Mouse (Mus musculus): ENCODE measurements around the gene AU018091.
"Not testable (repeated sequence)": the region's sequence is repeated elsewhere in the genome, so short reads cannot be mapped to it uniquely, and the experiment has no call there.

The AU018091 gene

GRCm38 (mm10) chr7:3168925-3169324 lies at the start of gene AU018091:
AU018091 (minus strand) TSS chr7:3169203.
- no peak for DNase-seq (ENCODE audit: low spot score)

DNA sequence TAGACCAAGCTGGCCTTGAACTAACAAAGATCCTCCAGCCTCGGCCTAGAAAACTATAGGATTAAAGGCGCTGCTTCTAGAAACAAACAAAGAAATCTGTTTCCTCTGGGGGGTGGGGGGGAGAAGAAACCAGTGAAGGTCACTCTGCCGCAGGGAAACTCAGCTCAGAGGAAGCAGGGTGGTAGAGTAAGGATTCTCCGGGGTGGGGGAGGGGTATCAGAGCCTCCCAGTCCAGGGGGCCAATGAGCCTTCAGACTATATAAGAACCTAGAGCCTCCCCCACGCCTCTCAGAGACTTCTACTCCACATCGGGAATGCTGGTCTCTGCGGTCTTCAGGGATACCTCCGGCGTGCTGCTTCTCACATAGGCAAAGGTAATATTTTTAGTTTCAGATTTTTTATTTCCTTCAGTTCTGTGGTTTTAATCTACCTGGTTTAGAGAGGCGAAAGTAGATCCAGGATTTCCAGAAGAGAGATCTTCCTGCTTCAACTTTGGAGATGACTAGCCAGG lies 48.6 kb upstream of the AU018091 start:
- no peak for DNase-seq (ENCODE audit: low spot score)

GRCm38 (mm10) chr7:3216331-3216730 lies 47.3 kb upstream of the AU018091 start:
- no peak for DNase-seq (ENCODE audit: low spot score)

GRCm38 (mm10) chr7:3213557-3213956 lies 44.6 kb upstream of the AU018091 start:
- DNase-seq (ENCODE audit: low spot score), result no peak

- DNase-seq (ENCODE audit: low spot score), result no peak
Measured at GRCm38 (mm10) chr7:3213156-3213555, 44.2 kb upstream of the AU018091 start.

- no peak for DNase-seq (ENCODE audit: low spot score)
Measured at GRCm38 (mm10) chr7:3212002-3212790, 43.2 kb upstream of the AU018091 start.

DNA sequence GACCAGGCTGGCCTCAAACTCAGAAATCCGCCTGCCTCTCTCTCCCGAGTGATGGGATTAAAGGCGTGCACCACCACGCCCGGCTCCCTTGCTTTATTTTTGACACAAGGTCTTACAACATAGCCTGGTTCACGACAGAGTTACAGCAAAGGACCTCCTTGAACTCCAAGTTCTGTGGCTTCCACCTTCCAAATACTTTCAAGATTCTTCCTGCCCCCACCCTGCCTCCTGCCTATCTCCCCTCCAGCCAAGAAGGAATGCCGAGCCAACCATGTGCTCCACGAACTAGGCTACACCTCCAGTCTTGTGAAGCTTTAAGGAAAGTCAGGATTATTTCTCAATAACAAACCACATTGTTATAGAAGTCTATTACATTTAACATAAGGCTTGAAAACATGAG lies 42.5 kb upstream of the AU018091 start:
- no peak for DNase-seq (ENCODE audit: low spot score)

- DNase-seq (ENCODE audit: low spot score), result no peak
Measured at GRCm38 (mm10) chr7:3210605-3211004, 41.6 kb upstream of the AU018091 start.

DNA sequence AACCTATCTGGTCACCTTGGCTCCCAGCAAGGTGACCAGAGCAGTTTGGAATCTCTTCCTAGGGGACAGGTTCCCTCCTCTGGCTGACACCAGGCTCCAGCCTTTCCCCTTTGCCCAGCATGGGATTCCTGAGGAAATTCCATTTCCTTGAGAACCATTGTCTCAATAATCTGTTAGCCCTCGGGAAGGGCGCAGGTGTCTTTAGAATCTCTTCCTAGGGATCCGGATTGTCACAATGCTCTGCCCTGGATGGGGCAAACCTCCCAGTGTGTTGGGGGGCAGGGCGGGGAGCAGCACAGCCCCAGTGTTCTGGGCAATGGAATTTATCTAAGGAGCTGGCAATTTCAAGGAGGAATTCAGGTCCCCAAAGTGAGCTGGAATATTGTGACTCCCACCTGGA lies 37.5 kb upstream of the AU018091 start:
- no peak for DNase-seq (ENCODE audit: low spot score)

- DNase-seq (ENCODE audit: low spot score), result no peak
Measured at GRCm38 (mm10) chr7:3204628-3205027, 35.6 kb upstream of the AU018091 start.

DNA sequence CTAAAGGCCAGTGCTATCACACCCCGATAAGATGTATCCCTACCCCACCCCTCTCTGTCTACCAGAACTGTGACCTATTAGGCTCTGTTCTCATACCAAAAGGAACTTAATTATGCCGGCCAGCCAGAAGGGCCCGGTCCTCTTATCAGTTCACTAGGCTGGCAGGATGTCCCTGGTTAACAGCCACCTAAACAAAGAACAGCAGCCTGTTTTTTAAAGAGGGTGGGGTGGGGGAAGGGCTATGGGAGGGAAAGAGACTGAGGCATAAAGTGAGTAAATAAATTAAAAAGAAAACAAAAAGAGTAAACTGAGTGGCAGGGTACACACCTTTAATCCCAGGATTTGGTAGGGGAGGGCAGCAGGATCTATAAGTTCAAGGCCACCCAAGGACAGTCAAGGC lies 34.9 kb upstream of the AU018091 start:
- no peak for DNase-seq (ENCODE audit: low spot score)

- no peak for DNase-seq (ENCODE audit: low spot score)
Measured at GRCm38 (mm10) chr7:3201134-3201705, 32.2 kb upstream of the AU018091 start.

DNA sequence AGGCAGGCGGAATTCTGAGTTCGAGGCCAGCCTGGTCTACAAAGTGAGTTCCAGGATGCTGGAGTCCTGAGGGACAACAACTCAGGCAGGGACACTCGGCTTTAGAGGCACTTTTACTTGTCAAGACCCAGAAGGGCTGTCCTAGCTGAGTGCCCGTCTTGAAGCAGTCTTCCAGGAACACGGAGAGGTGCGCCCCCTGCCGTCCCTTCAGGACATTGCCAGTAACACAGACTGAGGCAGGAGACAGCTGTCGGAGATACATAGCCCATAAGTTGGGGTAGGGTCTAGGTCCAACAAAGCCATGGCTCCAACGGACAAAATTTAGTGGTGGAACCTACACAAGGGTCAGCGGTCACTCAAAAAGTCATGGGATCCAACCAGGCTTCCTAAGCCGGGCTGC lies 29.9 kb upstream of the AU018091 start:
- no peak for DNase-seq (ENCODE audit: low spot score)

DNA sequence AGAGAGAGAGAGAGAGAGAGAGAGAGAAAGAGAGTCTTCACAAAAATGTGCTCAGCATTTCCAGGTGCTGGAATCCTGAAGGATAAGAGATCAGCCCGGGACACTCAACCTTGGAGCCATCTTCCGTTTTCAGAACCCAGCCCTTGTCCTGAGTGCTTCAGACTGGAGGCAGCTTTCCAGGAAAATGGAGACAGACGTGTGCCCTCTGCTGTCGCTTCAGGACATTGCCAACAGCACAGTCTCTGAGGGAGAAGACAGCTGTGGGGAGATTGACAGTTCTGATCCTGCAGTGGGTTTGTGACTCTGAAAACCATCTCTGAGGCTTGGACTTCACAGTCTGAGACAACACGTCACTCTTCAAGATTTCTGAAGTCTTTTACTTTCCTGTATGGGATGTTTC lies 26.8 kb upstream of the AU018091 start:
- no peak for DNase-seq (ENCODE audit: low spot score)

DNA sequence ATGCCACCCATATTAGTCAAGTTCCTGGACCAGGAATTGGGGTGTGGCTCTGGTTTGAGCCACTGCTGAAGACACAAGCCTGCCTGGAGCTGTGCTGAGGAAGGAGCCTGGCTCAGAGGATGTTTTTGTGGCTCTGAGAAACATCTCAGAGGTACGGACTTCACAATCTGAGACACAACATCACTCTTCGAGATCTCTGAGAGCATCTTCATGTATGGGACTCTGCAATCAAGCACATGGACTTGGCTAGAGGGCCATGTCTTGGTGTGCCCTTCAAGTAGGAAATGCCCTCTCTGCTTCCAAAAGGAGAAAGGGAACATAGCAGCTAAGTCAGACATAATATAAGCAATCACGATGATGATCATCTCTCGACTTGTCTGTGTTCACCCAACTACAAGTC lies 25.5 kb upstream of the AU018091 start:
- DNase-seq (ENCODE audit: low spot score), result no peak

GRCm38 (mm10) chr7:3193905-3194304 lies 24.9 kb upstream of the AU018091 start:
- no peak for DNase-seq (ENCODE audit: low spot score)

- DNase-seq (ENCODE audit: low spot score), result no peak
Measured at GRCm38 (mm10) chr7:3193049-3193632, 24.1 kb upstream of the AU018091 start.

- DNase-seq (ENCODE audit: low spot score), result no peak
Measured at GRCm38 (mm10) chr7:3191971-3192498, 23.0 kb upstream of the AU018091 start.

GRCm38 (mm10) chr7:3186726-3187125 lies 17.7 kb upstream of the AU018091 start:
- not testable (repeated sequence) for DNase-seq (ENCODE audit: low spot score)

DNA sequence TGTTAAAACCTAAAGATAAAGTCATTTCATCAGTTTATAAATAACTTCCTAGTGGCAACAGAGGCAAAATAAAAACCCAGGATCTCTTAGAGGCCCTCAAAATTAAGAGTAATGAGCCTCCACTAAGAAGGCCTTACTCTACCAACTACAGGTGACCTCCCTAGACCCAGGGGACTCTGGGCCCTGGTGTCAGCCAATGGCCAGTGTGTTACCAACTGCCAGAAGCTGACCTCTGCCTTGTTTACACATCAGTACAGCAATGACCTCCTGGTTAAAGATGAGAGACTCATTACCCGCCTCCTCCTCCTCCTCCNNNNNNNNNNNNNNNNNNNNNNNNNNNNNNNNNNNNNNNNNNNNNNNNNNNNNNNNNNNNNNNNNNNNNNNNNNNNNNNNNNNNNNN lies 17.1 kb upstream of the AU018091 start:
- DNase-seq (ENCODE audit: low spot score), result no peak

DNA sequence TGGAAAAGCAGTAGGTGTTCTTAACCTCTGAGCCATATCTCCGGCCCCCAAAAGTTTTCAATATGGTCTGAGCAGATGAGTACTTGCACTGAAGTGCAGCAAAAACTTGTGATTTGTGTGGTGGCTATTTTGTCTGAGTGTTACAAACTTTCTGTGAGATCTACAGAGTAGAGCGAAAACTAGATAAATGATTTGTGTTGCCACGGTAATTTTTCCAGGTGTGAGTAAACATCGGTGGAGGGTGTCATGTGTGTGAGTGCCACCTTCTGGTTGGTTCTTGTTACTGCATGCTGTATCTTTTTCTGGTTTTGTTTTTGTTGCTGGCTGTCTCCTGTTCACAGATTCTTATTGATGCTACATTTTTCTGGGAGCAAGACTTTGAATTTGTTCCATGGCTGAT lies 15.4 kb upstream of the AU018091 start:
- DNase-seq (ENCODE audit: low spot score), result no peak

DNA sequence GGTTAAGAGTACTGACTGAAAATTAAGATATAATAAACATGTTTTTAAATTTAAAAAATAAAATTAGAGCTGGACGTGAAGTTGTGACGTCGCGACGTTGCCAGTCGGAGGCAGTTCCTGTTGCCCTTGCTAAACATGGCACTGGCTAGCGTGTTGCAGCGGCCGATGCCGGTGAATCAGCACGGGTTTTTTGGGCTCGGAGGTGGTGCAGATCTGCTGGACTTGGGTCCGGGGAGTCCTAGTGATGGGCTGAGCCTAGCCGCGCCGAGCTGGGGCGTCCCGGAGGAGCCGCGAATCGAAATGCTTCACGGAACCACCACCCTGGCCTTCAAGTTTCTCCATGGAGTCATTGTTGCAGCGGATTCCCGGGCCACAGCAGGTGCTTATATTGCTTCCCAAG lies 12.0 kb upstream of the AU018091 start:
- not testable (repeated sequence) for DNase-seq (ENCODE audit: low spot score)

GRCm38 (mm10) chr7:3168296-3168695 lies 707 bp downstream of the AU018091 start:
- DNase-seq (ENCODE audit: low spot score), result no peak

All from left cerebral cortex, adult 11 months (tissue).